Mouse (Mus musculus): Measurements from ENCODE around the gene Prokr1.

- TF ChIP-seq POLR2A (IDR thresholded peaks at IDR 0.05; ENCODE audit: low read depth, low read length) (no peak), CTCF (IDR thresholded peaks at IDR 0.05; ENCODE audit: extremely low read depth, insufficient read length, insufficient replicate concordance, low read depth, low read length) (no peak)
Measured at GRCm38 (mm10) chr6:87582456-87582855, 8.1 kb downstream of the Prokr1 start.

Measured in small intestine, adult 2 months (tissue).